Mouse (Mus musculus) cortical plate, adult 2 months (tissue): ENCODE results near the gene Mgme1.

ENCODE experiments used
- CTCF ChIP-seq: fragments of 200-500 bp; IDR thresholded peaks from 2 replicates; pipeline ENCODE4 v1.5.1; 2011; ENCODE audit warnings: mild to moderate bottlenecking, control low read depth, low read length; ENCODE audit not compliant: insufficient read depth; ENCODE audit errors: extremely low read depth
- POLR2A ChIP-seq: fragments of 200-500 bp; IDR thresholded peaks from 2 replicates; pipeline ENCODE4 v1.6.1; 2011; ENCODE audit warnings: mild to moderate bottlenecking, low read length, control low read depth; ENCODE audit not compliant: insufficient read depth; ENCODE audit errors: extremely low read depth

- TF ChIP-seq CTCF: no peak
- TF ChIP-seq POLR2A: no peak
Observed at GRCm38 (mm10) chr2:144240095-144240899, 30.2 kb upstream of the Mgme1 start.
